ENCODE assay signal across 21 mouse cellular contexts in genomic region chr13:104562536-104562935, GRCm38 (mm10).
A peak's percentile ranks its signal among the peaks of the same experiment; 100 is the strongest.
DNase-seq lines count a peak whose midpoint lies in the region; ATAC-seq lines count a peak whose summit lies in the region.
"Had no signal": no experiment of that assay in that cellular context is flagged by ENCODE, and none has a peak within 500 bp of the region (broad histone marks: within the 10 kb centered on the region; RNA-seq: fewer than 3 reads in every experiment).

No protein-coding gene starts in this region.

- H3K9ac ChIP-seq in limb, embryonic 11.5 days (ENCODE audit: low read length): no peak overlapping the region
- H3K9ac ChIP-seq: forebrain, embryonic 15.5 days; hindbrain, embryonic 12.5 days had no signal

- H3K4me2 ChIP-seq in limb, embryonic 11.5 days (ENCODE audit: low read depth, severe bottlenecking): no peak overlapping the region
- H3K4me2 ChIP-seq: forebrain, embryonic 15.5 days; hindbrain, embryonic 12.5 days; liver, embryonic 11.5 days had no signal

- WGBS in limb, embryonic 11.5 days: 28% methylated on average over 3 of the region's 3 CpGs

- H3K27me3 ChIP-seq in limb, embryonic 11.5 days (ENCODE audit: control insufficient read depth, insufficient read depth, low read length): no peaks in the 10 kb centered on the region
- H3K27me3 ChIP-seq: forebrain, embryonic 15.5 days; hindbrain, embryonic 12.5 days had no signal

- no peak for DNase-seq in cerebellum, adult 9-11 months
- peak; percentile 25 for DNase-seq in embryo, embryonic 10.5 days (ENCODE audit: low spot score)
- no peak for DNase-seq in embryo, embryonic 9.5 days (ENCODE audit: extremely low spot score)
- peak; percentile 16 to 23 for DNase-seq in cerebellum, postnatal 25 days
- DNase-seq in limb, embryonic 11.5 days (ENCODE audit: low spot score): no peak
- no peak for DNase-seq in frontal cortex, postnatal 14 days (ENCODE audit: low spot score in 2 of 2)
- no peak for DNase-seq in urinary bladder, postnatal 36 days (ENCODE audit: low spot score in 2 of 2)
- DNase-seq: adrenal gland, postnatal 14 days; kidney, adult 18-20 months; kidney, postnatal 4 days; layer of hippocampus, adult 9-11 months; lung, adult 18-20 months; lung, postnatal 10 days; right cerebral cortex, postnatal 4 days; thymus, adult 18-20 months; thymus, postnatal 4 days had no signal

- peaks cover 12% of the 10 kb centered on the region for H3K4me1 ChIP-seq in limb, embryonic 11.5 days (ENCODE audit: control insufficient read depth, insufficient read depth, low read length)
- H3K4me1 ChIP-seq: hindbrain, embryonic 12.5 days had no signal

- no peaks in the 10 kb centered on the region for H3K36me3 ChIP-seq in limb, embryonic 11.5 days (ENCODE audit: control insufficient read depth, insufficient read depth, low read length)
- H3K36me3 ChIP-seq: forebrain, embryonic 15.5 days; hindbrain, embryonic 12.5 days; midbrain, embryonic 10.5 days had no signal

- peak overlapping the region; percentile 47 for H3K27ac ChIP-seq in limb, embryonic 11.5 days (replicated peaks; ENCODE audit: low read depth, low read length)
- H3K27ac ChIP-seq: forebrain, embryonic 15.5 days; hindbrain, embryonic 12.5 days; midbrain, embryonic 10.5 days had no signal

- peak; percentile 40; the same call in 1 of the 2 replicates for ATAC-seq in cerebellum, adult (ENCODE audit: insufficient number of reproducible peaks, low FRiP score, low TSS enrichment)
- ATAC-seq in limb, embryonic 11.5 days (ENCODE audit: insufficient number of reproducible peaks, low FRiP score, low TSS enrichment, low read depth): peak; percentile 16; the same call in 1 of the 2 replicates
- ATAC-seq: forebrain, embryonic 15.5 days had no signal

- no peaks in the 10 kb centered on the region for H3K9me3 ChIP-seq in limb, embryonic 11.5 days (ENCODE audit: control insufficient read depth, low read length)
- H3K9me3 ChIP-seq: forebrain, embryonic 15.5 days; hindbrain, embryonic 12.5 days; midbrain, embryonic 10.5 days had no signal

- no peak overlapping the region for H3K4me3 ChIP-seq in limb, embryonic 11.5 days (ENCODE audit: low read depth, low read length)
- H3K4me3 ChIP-seq: forebrain, embryonic 15.5 days; hindbrain, embryonic 12.5 days; midbrain, embryonic 10.5 days had no signal

Comparison
In these comparisons a context has a peak if more than half of its experiments do, and no peak if none do; other contexts are left out.
1. DNase-seq: peak in embryo, embryonic 10.5 days (single experiment) and cerebellum, postnatal 25 days (2 of 2); none in cerebellum, adult 9-11 months (single experiment), embryo, embryonic 9.5 days (single experiment), limb, embryonic 11.5 days (single experiment), frontal cortex, postnatal 14 days (0 of 2) and urinary bladder, postnatal 36 days (0 of 2).